Mouse (Mus musculus): ENCODE results near the gene Qars. TPM values are rescaled to one million over a fixed set of nuclear protein-coding genes. Genes with fewer than 3 reads are reported as not detected.

Qars gene
- polyA plus RNA-seq (2014; fragmentation: Nextera tagmentation; extraction: Ambion mirVana) = 119 and 128 TPM in 2 replicates

DNA sequence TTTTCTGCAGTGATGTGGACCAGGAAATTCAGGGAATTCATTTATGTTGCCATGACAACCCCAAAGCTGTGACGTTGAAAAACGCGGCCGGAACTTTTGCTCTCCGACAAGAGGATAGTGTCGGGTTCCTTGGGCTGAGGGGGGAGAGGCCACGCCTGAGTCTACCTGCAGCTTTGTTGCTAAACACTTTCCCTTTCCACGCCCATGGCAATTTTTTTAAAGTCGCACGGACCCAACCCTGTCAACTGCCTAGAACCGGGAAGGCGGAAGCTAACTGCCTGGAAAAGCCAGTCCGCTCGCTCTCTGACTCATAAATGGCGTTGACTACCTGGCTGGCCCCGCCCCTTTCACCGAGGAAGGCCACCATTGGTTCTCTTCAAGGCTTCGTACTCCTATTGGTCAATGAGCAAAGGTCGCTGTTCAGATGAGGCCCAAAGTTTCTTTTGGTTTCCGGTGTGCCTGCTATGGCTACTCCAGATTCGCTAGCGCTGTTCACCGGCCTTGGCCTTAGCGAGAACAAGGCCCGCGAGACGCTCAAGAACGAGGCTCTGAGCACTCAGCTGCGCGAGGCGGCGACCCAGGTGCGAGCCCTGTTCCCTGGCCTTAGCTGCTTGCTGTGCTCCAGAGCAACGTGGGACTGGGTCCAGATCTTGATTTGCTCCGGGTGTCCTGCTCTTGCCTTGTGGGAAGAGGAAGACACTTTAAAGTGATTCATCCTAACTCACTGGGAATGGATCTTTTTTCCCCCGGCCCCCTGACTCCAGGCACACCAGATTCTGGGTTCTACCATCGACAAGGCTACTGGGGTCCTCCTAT, at the start of gene Qars:
Qars (plus strand) TSS at position 88 of the 816 bp plus-strand sequence.
- H3K9ac ChIP-seq (ENCODE audit: low read length) = peak within 1 kb of the TSS; percentile 73
- peaks cover 11% of the 10 kb centered on the region for H3K4me1 ChIP-seq (replicated peaks; ENCODE audit: control insufficient read depth, insufficient read depth, low read length)
- peak within 1 kb of the TSS; percentile 93 for H3K4me2 ChIP-seq (ENCODE audit: low read length)
- H3K27me3 ChIP-seq (replicated peaks; ENCODE audit: control insufficient read depth, insufficient read depth, low read length) = no peaks in the 10 kb centered on the region
- peaks cover 37% of the 10 kb centered on the region for H3K36me3 ChIP-seq (ENCODE audit: control insufficient read depth, insufficient read depth, low read length)
- DNase-seq (ENCODE audit: low spot score) (peak; percentile 97), ATAC-seq (replicated peaks; ENCODE audit: low FRiP score, low TSS enrichment, low read depth) (peak; percentile 97)
- under 1% methylated on average over 37 of the region's 37 CpGs for WGBS
- H3K9me3 ChIP-seq (ENCODE audit: control insufficient read depth, low read length) = no peaks in the 10 kb centered on the region
- H3K27ac ChIP-seq (ENCODE audit: low read depth) = peak within 1 kb of the TSS; percentile 81
- peak within 1 kb of the TSS; percentile 78 for H3K4me3 ChIP-seq (ENCODE audit: low read depth, low read length)

GRCm38 (mm10) chr9:108459939-108460318, 47.6 kb upstream of the Qars start:
- ATAC-seq (replicated peaks; ENCODE audit: low FRiP score, low TSS enrichment, low read depth) (no peak), DNase-seq (ENCODE audit: low spot score) (no peak)
- H3K27me3 ChIP-seq (replicated peaks; ENCODE audit: control insufficient read depth, insufficient read depth, low read length) = no peaks in the 10 kb centered on the region
- H3K4me3 ChIP-seq (ENCODE audit: low read depth, low read length) = peak overlapping the region; percentile 56
- peak overlapping the region; percentile 98 for H3K27ac ChIP-seq (ENCODE audit: low read depth)
- H3K4me2 ChIP-seq (ENCODE audit: low read length) = peak overlapping the region; percentile 91
- peaks cover 19% of the 10 kb centered on the region for H3K4me1 ChIP-seq (replicated peaks; ENCODE audit: control insufficient read depth, insufficient read depth, low read length)
- peak overlapping the region; percentile 91; the same call in 1 of the 2 replicates for H3K9ac ChIP-seq (ENCODE audit: low read length)
- 86% methylated on average over 1 of the region's 1 CpGs for WGBS
- H3K9me3 ChIP-seq (ENCODE audit: control insufficient read depth, low read length) = no peaks in the 10 kb centered on the region
- peaks cover 23% of the 10 kb centered on the region for H3K36me3 ChIP-seq (ENCODE audit: control insufficient read depth, insufficient read depth, low read length)

GRCm38 (mm10) chr9:108460319-108461178, 47.0 kb upstream of the Qars start, which contains the start of gene Ccdc71:
Gene Ccdc71, plus strand, starts transcription at chr9:108460527.
- DNase-seq (ENCODE audit: low spot score) = peak; percentile 95
- under 1% methylated on average over 47 of the region's 52 CpGs for WGBS
- peak; percentile 83 for ATAC-seq (replicated peaks; ENCODE audit: low FRiP score, low TSS enrichment, low read depth)
- Histone ChIP-seq H3K9ac (ENCODE audit: low read length) (peak within 1 kb of the TSS; percentile 91), H3K4me2 (ENCODE audit: low read length) (peak within 1 kb of the TSS; percentile 91), H3K36me3 (ENCODE audit: control insufficient read depth, insufficient read depth, low read length) (peaks cover 29% of the 10 kb centered on the region), H3K27ac (ENCODE audit: low read depth) (peak within 1 kb of the TSS; percentile 98), H3K4me1 (replicated peaks; ENCODE audit: control insufficient read depth, insufficient read depth, low read length) (peaks cover 19% of the 10 kb centered on the region), H3K9me3 (ENCODE audit: control insufficient read depth, low read length) (no peaks in the 10 kb centered on the region), H3K27me3 (replicated peaks; ENCODE audit: control insufficient read depth, insufficient read depth, low read length) (no peaks in the 10 kb centered on the region), H3K4me3 (ENCODE audit: low read depth, low read length) (peak within 1 kb of the TSS; percentile 56)

GRCm38 (mm10) chr9:108461181-108461631, 46.3 kb upstream of the Qars start, which contains the start of gene Klhdc8b:
Gene Klhdc8b, minus strand, starts transcription at chr9:108461581.
- peak within 1 kb of the TSS; percentile 91 for H3K9ac ChIP-seq (ENCODE audit: low read length)
- ATAC-seq (replicated peaks; ENCODE audit: low FRiP score, low TSS enrichment, low read depth) = no peak
- no peaks in the 10 kb centered on the region for H3K9me3 ChIP-seq (ENCODE audit: control insufficient read depth, low read length)
- WGBS = 19% methylated on average over 11 of the region's 11 CpGs
- H3K4me1 ChIP-seq (replicated peaks; ENCODE audit: control insufficient read depth, insufficient read depth, low read length) = peaks cover 19% of the 10 kb centered on the region
- peak within 1 kb of the TSS; percentile 98 for H3K27ac ChIP-seq (ENCODE audit: low read depth)
- peak within 1 kb of the TSS; percentile 91 for H3K4me2 ChIP-seq (ENCODE audit: low read length)
- no peaks in the 10 kb centered on the region for H3K27me3 ChIP-seq (replicated peaks; ENCODE audit: control insufficient read depth, insufficient read depth, low read length)
- DNase-seq (ENCODE audit: low spot score) = peak; percentile 57
- peaks cover 36% of the 10 kb centered on the region for H3K36me3 ChIP-seq (ENCODE audit: control insufficient read depth, insufficient read depth, low read length)
- peak within 1 kb of the TSS; percentile 56 for H3K4me3 ChIP-seq (ENCODE audit: low read depth, low read length)

- peak overlapping the region; percentile 91 for H3K9ac ChIP-seq (ENCODE audit: low read length)
- H3K4me3 ChIP-seq (ENCODE audit: low read depth, low read length) = peak overlapping the region; percentile 56
- peaks cover 41% of the 10 kb centered on the region for H3K36me3 ChIP-seq (ENCODE audit: control insufficient read depth, insufficient read depth, low read length)
- WGBS = 79% methylated on average over 5 of the region's 5 CpGs
- H3K4me2 ChIP-seq (ENCODE audit: low read length) = peak overlapping the region; percentile 91
- H3K9me3 ChIP-seq (ENCODE audit: control insufficient read depth, low read length) = no peaks in the 10 kb centered on the region
- DNase-seq (ENCODE audit: low spot score) (no peak), ATAC-seq (replicated peaks; ENCODE audit: low FRiP score, low TSS enrichment, low read depth) (no peak)
- H3K27ac ChIP-seq (ENCODE audit: low read depth) = peak overlapping the region; percentile 98
- no peaks in the 10 kb centered on the region for H3K27me3 ChIP-seq (replicated peaks; ENCODE audit: control insufficient read depth, insufficient read depth, low read length)
- peaks cover 19% of the 10 kb centered on the region for H3K4me1 ChIP-seq (replicated peaks; ENCODE audit: control insufficient read depth, insufficient read depth, low read length)
These were observed 45.8 kb upstream of the Qars start for GRCm38 (mm10) chr9:108461675-108462074.

GRCm38 (mm10) chr9:108462192-108462591, 45.3 kb upstream of the Qars start:
- Histone ChIP-seq H3K9me3 (ENCODE audit: control insufficient read depth, low read length) (no peaks in the 10 kb centered on the region), H3K36me3 (ENCODE audit: control insufficient read depth, insufficient read depth, low read length) (peaks cover 45% of the 10 kb centered on the region), H3K27me3 (replicated peaks; ENCODE audit: control insufficient read depth, insufficient read depth, low read length) (no peaks in the 10 kb centered on the region), H3K9ac (ENCODE audit: low read length) (no peak overlapping the region), H3K4me3 (ENCODE audit: low read depth, low read length) (no peak overlapping the region), H3K27ac (ENCODE audit: low read depth) (peak overlapping the region; percentile 98), H3K4me1 (replicated peaks; ENCODE audit: control insufficient read depth, insufficient read depth, low read length) (peaks cover 19% of the 10 kb centered on the region), H3K4me2 (ENCODE audit: low read length) (peak overlapping the region; percentile 91)
- DNase-seq (ENCODE audit: low spot score) = peak; percentile 72
- ATAC-seq (replicated peaks; ENCODE audit: low FRiP score, low TSS enrichment, low read depth) = 0 out of 2 replicates have a peak, but pooled peaks have one; percentile 33
- whole genome bisulfite sequencing = 46% methylated on average over 10 of the region's 10 CpGs

- 95% methylated on average over 9 of the region's 9 CpGs for WGBS
These were observed 43.8 kb upstream of the Qars start for GRCm38 (mm10) chr9:108463713-108464112.

DNA sequence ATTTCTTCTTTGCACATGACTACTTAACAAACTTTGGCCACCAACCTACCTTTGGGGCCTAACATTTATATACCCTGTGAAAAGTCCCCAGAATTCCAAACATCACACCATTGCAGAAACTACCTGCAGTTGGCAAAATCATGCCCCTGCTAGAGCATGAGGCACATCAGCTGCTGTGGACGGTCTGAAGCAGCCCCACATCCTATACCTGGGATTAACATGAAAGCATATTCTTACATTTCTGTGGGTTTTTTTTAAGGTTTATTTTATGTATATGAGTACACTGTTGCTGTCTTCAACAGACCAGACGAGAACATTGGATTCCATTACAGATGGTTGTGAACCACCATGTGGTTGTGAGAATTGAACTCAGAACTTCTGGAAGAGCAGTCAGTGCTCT, 41.3 kb upstream of the Qars start:
- DNase-seq (ENCODE audit: low spot score) (no peak), ATAC-seq (replicated peaks; ENCODE audit: low FRiP score, low TSS enrichment, low read depth) (no peak)
- no peak overlapping the region for H3K4me2 ChIP-seq (ENCODE audit: low read length)
- peaks cover 45% of the 10 kb centered on the region for H3K36me3 ChIP-seq (ENCODE audit: control insufficient read depth, insufficient read depth, low read length)
- H3K9me3 ChIP-seq (ENCODE audit: control insufficient read depth, low read length) = no peaks in the 10 kb centered on the region
- no peak overlapping the region for H3K9ac ChIP-seq (ENCODE audit: low read length)
- peaks cover 18% of the 10 kb centered on the region for H3K4me1 ChIP-seq (replicated peaks; ENCODE audit: control insufficient read depth, insufficient read depth, low read length)
- no peak overlapping the region for H3K27ac ChIP-seq (ENCODE audit: low read depth)
- H3K4me3 ChIP-seq (ENCODE audit: low read depth, low read length) = no peak overlapping the region
- H3K27me3 ChIP-seq (replicated peaks; ENCODE audit: control insufficient read depth, insufficient read depth, low read length) = no peaks in the 10 kb centered on the region
- 85% methylated on average over 2 of the region's 2 CpGs for WGBS

More at GRCm38 (mm10) chr9:108463713-108464112, 43.8 kb upstream of the Qars start:
- ATAC-seq (replicated peaks; ENCODE audit: low FRiP score, low TSS enrichment, low read depth) = no peak
- Histone ChIP-seq H3K27ac (ENCODE audit: low read depth) (no peak overlapping the region), H3K36me3 (ENCODE audit: control insufficient read depth, insufficient read depth, low read length) (peaks cover 45% of the 10 kb centered on the region), H3K4me3 (ENCODE audit: low read depth, low read length) (no peak overlapping the region), H3K4me1 (replicated peaks; ENCODE audit: control insufficient read depth, insufficient read depth, low read length) (peaks cover 19% of the 10 kb centered on the region), H3K9ac (ENCODE audit: low read length) (no peak overlapping the region), H3K4me2 (ENCODE audit: low read length) (no peak overlapping the region), H3K27me3 (replicated peaks; ENCODE audit: control insufficient read depth, insufficient read depth, low read length) (no peaks in the 10 kb centered on the region), H3K9me3 (ENCODE audit: control insufficient read depth, low read length) (no peaks in the 10 kb centered on the region)
- DNase-seq (ENCODE audit: low spot score) = no peak
